Mouse (Mus musculus) spleen, postnatal 10 days (tissue): ENCODE data around the gene Crym.

Experiments used
- DNase-seq, 2 experiments: peaks; one replicate each; pipeline ENCODE4 v3.0.0; 2021 to 2022; ENCODE audit warnings: low spot score in 2 of 2

Gene Crym

DNA sequence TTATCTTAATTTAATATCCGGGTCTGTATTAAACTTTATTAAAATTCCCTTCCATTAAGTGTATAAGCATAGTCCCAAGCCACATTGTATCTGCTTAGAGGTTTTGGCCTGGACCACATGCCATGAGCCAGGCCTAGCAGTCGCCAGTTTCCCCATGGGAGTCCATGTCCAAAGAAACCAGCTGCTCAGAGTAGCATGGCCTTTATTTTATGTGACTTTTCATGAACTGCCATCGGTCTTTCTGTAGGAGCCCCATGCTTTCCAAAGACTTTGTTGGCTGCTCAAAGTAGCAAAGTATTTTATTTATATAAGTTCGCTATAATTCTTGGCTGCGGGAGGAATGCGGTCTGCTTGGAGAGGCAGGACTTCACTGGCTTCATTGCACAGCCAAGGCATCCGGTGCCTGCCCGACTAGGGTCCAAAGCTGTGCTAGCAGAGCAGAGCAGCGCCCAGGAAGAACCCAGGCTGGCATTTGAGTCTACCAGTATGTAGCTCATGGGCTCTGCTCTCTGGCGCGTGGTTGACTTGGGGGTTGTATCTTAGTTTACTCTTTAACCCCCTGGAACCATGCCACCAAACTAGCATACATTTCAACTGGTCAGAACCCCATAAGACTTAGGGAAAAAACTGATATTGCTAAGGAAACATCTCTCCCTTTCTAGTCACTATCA, 38.2 kb downstream of the Crym start:
- no peak for DNase-seq

GRCm38 (mm10) chr7:120158121-120158613, 43.7 kb downstream of the Crym start:
- DNase-seq: no peak

DNA sequence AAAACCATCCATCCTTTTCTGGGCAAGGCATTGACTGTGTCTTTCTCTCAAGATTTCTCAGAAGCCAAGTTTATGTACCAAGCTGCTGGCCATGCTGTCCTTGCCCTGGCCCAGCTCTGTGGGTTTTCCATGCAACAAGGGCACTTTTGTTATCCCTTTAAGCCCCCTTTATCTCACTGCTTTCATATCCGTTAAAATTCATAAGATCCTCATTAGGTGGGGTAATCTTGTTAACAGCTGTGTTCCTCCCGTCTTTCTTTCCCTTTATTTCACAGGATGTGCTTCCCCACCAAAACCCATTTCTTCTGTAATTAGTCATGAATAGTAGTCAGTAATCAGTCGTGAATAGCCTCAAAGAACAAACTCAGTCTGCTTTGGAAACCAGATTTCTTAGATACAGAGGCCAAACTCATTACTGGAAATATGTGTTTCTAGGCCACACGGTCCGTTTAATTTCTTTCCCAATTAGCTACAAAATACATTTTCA, 44.3 kb downstream of the Crym start:
- DNase-seq: no peak

- DNase-seq: no peak
These were observed 45.0 kb downstream of the Crym start for GRCm38 (mm10) chr7:120156841-120157409.

GRCm38 (mm10) chr7:120150898-120151297, 51.0 kb downstream of the Crym start:
- no peak for DNase-seq

- DNase-seq: no peak
These were observed 51.7 kb downstream of the Crym start for GRCm38 (mm10) chr7:120150257-120150656.

GRCm38 (mm10) chr7:120145191-120145590, 56.7 kb downstream of the Crym start, which contains the start of gene Zp2:
Gene Zp2, minus strand, starts transcription at chr7:120145291.
- no peak for DNase-seq

GRCm38 (mm10) chr7:120142743-120143142, 59.2 kb downstream of the Crym start:
- no peak for DNase-seq
